Mouse (Mus musculus): ENCODE measurements around the gene Fam149a. TPM values are rescaled to one million over a fixed set of nuclear protein-coding genes. Genes with fewer than 3 reads are reported as not detected.

The Fam149a gene
- polyA plus RNA-seq, 2 experiments: 12.9 to 14.9 TPM

- Histone ChIP-seq H3K4me2 (replicated peaks; ENCODE audit: low read depth, low read length, severe bottlenecking) (peak overlapping the region; percentile 52), H3K27ac (replicated peaks; ENCODE audit: low read depth, low read length) (no peak overlapping the region), H3K9me3 (ENCODE audit: control insufficient read depth, low read length) (no peaks in the 10 kb centered on the region), H3K4me1 (ENCODE audit: control insufficient read depth, insufficient read depth, low read length) (peaks cover 4% of the 10 kb centered on the region; the same call in 1 of the 2 replicates), H3K36me3 (ENCODE audit: control insufficient read depth, insufficient read depth, low read length) (no peaks in the 10 kb centered on the region), H3K27me3 (ENCODE audit: control insufficient read depth, insufficient read depth, low read length) (no peaks in the 10 kb centered on the region), H3K4me3 (replicated peaks; ENCODE audit: low read length) (peak overlapping the region; percentile 32), H3K9ac (ENCODE audit: low read depth, low read length, severe bottlenecking) (peak overlapping the region; percentile 36; the same call in 1 of the 2 replicates)
- no peak for TF ChIP-seq POLR2A (IDR thresholded peaks at IDR 0.05; ENCODE audit: borderline replicate concordance, extremely low read depth, insufficient read depth, insufficient read length)
- WGBS: 58% methylated on average over 4 of the region's 4 CpGs
- no peak for DNase-seq (ENCODE audit: low spot score)
- no peak for ATAC-seq (ENCODE audit: low FRiP score, low read depth)
Observed at GRCm38 (mm10) chr8:45409702-45410101, 27.6 kb upstream of the Fam149a start.

GRCm38 (mm10) chr8:45383250-45383649 is 1.2 kb upstream of the Fam149a start:
- no peak for ATAC-seq (ENCODE audit: low FRiP score, low read depth)

GRCm38 (mm10) chr8:45381075-45381962 is 772 bp downstream of the Fam149a start:
- 2% methylated on average over 38 of the region's 38 CpGs for WGBS
- peaks cover 11% of the 10 kb centered on the region; the same call in 1 of the 2 replicates for H3K4me1 ChIP-seq (ENCODE audit: control insufficient read depth, insufficient read depth, low read length)
- no peak overlapping the region for H3K27ac ChIP-seq (replicated peaks; ENCODE audit: low read depth, low read length)
- H3K4me2 ChIP-seq (replicated peaks; ENCODE audit: low read depth, low read length, severe bottlenecking): peak overlapping the region; percentile 77
- peak overlapping the region; percentile 33 for H3K4me3 ChIP-seq (replicated peaks; ENCODE audit: low read length)
- 0 out of 2 replicates have a peak, but pooled peaks cover 7% of the 10 kb centered on the region for H3K27me3 ChIP-seq (ENCODE audit: control insufficient read depth, insufficient read depth, low read length)
- no peaks in the 10 kb centered on the region for H3K36me3 ChIP-seq (ENCODE audit: control insufficient read depth, insufficient read depth, low read length)
- H3K9ac ChIP-seq (ENCODE audit: low read depth, low read length, severe bottlenecking): peak overlapping the region; percentile 49
- TF ChIP-seq POLR2A (IDR thresholded peaks at IDR 0.05; ENCODE audit: borderline replicate concordance, extremely low read depth, insufficient read depth, insufficient read length): no peak
- no peaks in the 10 kb centered on the region for H3K9me3 ChIP-seq (ENCODE audit: control insufficient read depth, low read length)
- ATAC-seq (ENCODE audit: low FRiP score, low read depth) (no peak), DNase-seq (ENCODE audit: low spot score) (no peak)

More at GRCm38 (mm10) chr8:45383250-45383649, 1.2 kb upstream of the Fam149a start:
- H3K4me1 ChIP-seq (ENCODE audit: control insufficient read depth, insufficient read depth, low read length): peaks cover 11% of the 10 kb centered on the region; the same call in 1 of the 2 replicates
- H3K9me3 ChIP-seq (ENCODE audit: control insufficient read depth, low read length): no peaks in the 10 kb centered on the region
- H3K4me2 ChIP-seq (replicated peaks; ENCODE audit: low read depth, low read length, severe bottlenecking): no peak overlapping the region
- 20% methylated on average over 1 of the region's 1 CpGs for whole genome bisulfite sequencing
- H3K4me3 ChIP-seq (replicated peaks; ENCODE audit: low read length): no peak overlapping the region
- no peaks in the 10 kb centered on the region for H3K36me3 ChIP-seq (ENCODE audit: control insufficient read depth, insufficient read depth, low read length)
- TF ChIP-seq POLR2A (IDR thresholded peaks at IDR 0.05; ENCODE audit: borderline replicate concordance, extremely low read depth, insufficient read depth, insufficient read length): no peak
- DNase-seq (ENCODE audit: low spot score): no peak
- no peak overlapping the region for H3K27ac ChIP-seq (replicated peaks; ENCODE audit: low read depth, low read length)
- no peak overlapping the region for H3K9ac ChIP-seq (ENCODE audit: low read depth, low read length, severe bottlenecking)
- 0 out of 2 replicates have a peak, but pooled peaks cover 7% of the 10 kb centered on the region for H3K27me3 ChIP-seq (ENCODE audit: control insufficient read depth, insufficient read depth, low read length)

GRCm38 (mm10) chr8:45380598-45380997 is 1.5 kb downstream of the Fam149a start:
- no peaks in the 10 kb centered on the region for H3K36me3 ChIP-seq (ENCODE audit: control insufficient read depth, insufficient read depth, low read length)
- TF ChIP-seq POLR2A (IDR thresholded peaks at IDR 0.05; ENCODE audit: borderline replicate concordance, extremely low read depth, insufficient read depth, insufficient read length): no peak
- H3K27ac ChIP-seq (replicated peaks; ENCODE audit: low read depth, low read length): no peak overlapping the region
- no peak for ATAC-seq (ENCODE audit: low FRiP score, low read depth)
- 0 out of 2 replicates have a peak overlapping the region, but pooled peaks have one; percentile 77 for H3K4me2 ChIP-seq (replicated peaks; ENCODE audit: low read depth, low read length, severe bottlenecking)
- WGBS: 20% methylated on average over 4 of the region's 4 CpGs
- peak overlapping the region; percentile 33; the same call in 1 of the 2 replicates for H3K4me3 ChIP-seq (replicated peaks; ENCODE audit: low read length)
- H3K4me1 ChIP-seq (ENCODE audit: control insufficient read depth, insufficient read depth, low read length): peaks cover 11% of the 10 kb centered on the region; the same call in 1 of the 2 replicates
- 0 out of 2 replicates have a peak, but pooled peaks cover 7% of the 10 kb centered on the region for H3K27me3 ChIP-seq (ENCODE audit: control insufficient read depth, insufficient read depth, low read length)
- DNase-seq (ENCODE audit: low spot score): no peak
- H3K9me3 ChIP-seq (ENCODE audit: control insufficient read depth, low read length): no peaks in the 10 kb centered on the region
- H3K9ac ChIP-seq (ENCODE audit: low read depth, low read length, severe bottlenecking): no peak overlapping the region

- Histone ChIP-seq H3K9ac (ENCODE audit: low read depth, low read length, severe bottlenecking) (no peak overlapping the region), H3K27me3 (ENCODE audit: control insufficient read depth, insufficient read depth, low read length) (no peaks in the 10 kb centered on the region), H3K4me1 (ENCODE audit: control insufficient read depth, insufficient read depth, low read length) (peaks cover 6% of the 10 kb centered on the region), H3K9me3 (ENCODE audit: control insufficient read depth, low read length) (no peaks in the 10 kb centered on the region), H3K4me3 (replicated peaks; ENCODE audit: low read length) (no peak overlapping the region), H3K36me3 (ENCODE audit: control insufficient read depth, insufficient read depth, low read length) (no peaks in the 10 kb centered on the region), H3K27ac (replicated peaks; ENCODE audit: low read depth, low read length) (no peak overlapping the region), H3K4me2 (replicated peaks; ENCODE audit: low read depth, low read length, severe bottlenecking) (no peak overlapping the region)
- no peak for TF ChIP-seq POLR2A (IDR thresholded peaks at IDR 0.05; ENCODE audit: borderline replicate concordance, extremely low read depth, insufficient read depth, insufficient read length)
- DNase-seq (ENCODE audit: low spot score): no peak
- WGBS: 82% methylated on average over 3 of the region's 3 CpGs
- ATAC-seq (ENCODE audit: low FRiP score, low read depth): no peak
Observed at GRCm38 (mm10) chr8:45374071-45374470, 8.0 kb downstream of the Fam149a start.

Measured in limb, embryonic 14.5 days (tissue).